Mouse (Mus musculus): ENCODE results near the gene Arhgef3. TPM values are rescaled to one million over a fixed set of nuclear protein-coding genes. Genes with fewer than 3 reads are reported as not detected.

The Arhgef3 gene
- total and polyA plus RNA-seq, 2 experiments from 2014 or later: 12.3 to 17.7 TPM

DNA sequence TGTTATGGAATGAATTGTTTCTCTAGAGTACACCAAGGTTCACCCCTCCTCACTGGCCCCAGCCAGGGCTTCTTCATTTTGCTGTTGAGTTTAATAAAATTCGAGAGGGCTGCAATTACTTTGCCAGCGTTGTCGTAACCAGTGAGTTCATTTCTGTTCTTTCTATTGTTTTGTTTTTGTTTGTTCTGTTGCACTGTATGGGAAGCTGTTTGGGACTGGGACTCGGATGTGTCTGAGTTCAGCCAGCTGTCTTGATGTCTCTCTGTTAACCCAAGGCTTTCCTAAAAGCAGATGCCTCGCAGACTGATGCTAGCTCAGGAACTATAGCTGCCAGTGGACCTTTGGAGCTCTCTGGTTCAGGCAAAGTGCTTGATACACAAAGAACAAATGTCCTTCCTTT lies 237.8 kb downstream of the Arhgef3 start:
- H3K36me3 ChIP-seq (ENCODE audit: insufficient read depth): no peaks in the 10 kb centered on the region
- TF ChIP-seq CTCF (IDR thresholded peaks at IDR 0.05; ENCODE audit: low read depth): no peak
- WGBS: 67% methylated on average over 5 of the region's 5 CpGs
- H3K4me3 ChIP-seq (ENCODE audit: low read depth, low read length): no peak overlapping the region
- H3K27ac ChIP-seq (ENCODE audit: low read depth, low read length): no peak overlapping the region
- DNase-seq: no peak
- no peak for ATAC-seq
- H3K9me3 ChIP-seq (ENCODE audit: low read length): no peaks in the 10 kb centered on the region
- H3K4me1 ChIP-seq (ENCODE audit: insufficient read depth): no peaks in the 10 kb centered on the region
- no peak overlapping the region for H3K9ac ChIP-seq
- no peaks in the 10 kb centered on the region for H3K27me3 ChIP-seq (ENCODE audit: insufficient read depth, low read length)
- no peak overlapping the region for H3K4me2 ChIP-seq (ENCODE audit: low read depth)

DNA sequence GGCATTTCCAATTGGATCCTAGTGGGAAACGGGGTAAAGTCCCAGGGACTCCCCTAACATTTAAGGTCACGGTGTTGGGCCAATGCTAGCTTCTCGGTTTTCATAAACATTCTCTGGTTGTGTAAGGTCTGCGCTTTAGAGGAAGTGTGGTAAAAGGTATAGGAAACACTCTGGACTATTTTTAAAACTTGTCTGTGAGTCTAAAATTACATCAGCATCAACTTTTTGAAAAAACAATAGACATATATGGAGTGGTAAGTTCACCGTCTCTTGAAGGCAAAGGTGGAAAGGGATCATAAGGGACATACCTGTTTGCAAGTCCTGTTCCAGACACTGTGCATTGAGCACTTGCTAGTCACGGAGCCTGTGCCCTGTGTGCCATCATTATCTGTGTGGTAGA lies 240.5 kb downstream of the Arhgef3 start:
- DNase-seq: no peak
- Histone ChIP-seq H3K4me2 (ENCODE audit: low read depth) (no peak overlapping the region), H3K4me1 (ENCODE audit: insufficient read depth) (no peaks in the 10 kb centered on the region), H3K4me3 (ENCODE audit: low read depth, low read length) (no peak overlapping the region), H3K9ac (no peak overlapping the region), H3K27ac (ENCODE audit: low read depth, low read length) (no peak overlapping the region), H3K36me3 (ENCODE audit: insufficient read depth) (no peaks in the 10 kb centered on the region), H3K9me3 (ENCODE audit: low read length) (no peaks in the 10 kb centered on the region), H3K27me3 (ENCODE audit: insufficient read depth, low read length) (no peaks in the 10 kb centered on the region)
- TF ChIP-seq CTCF (IDR thresholded peaks at IDR 0.05; ENCODE audit: low read depth): no peak
- ATAC-seq: no peak
- 91% methylated on average over 6 of the region's 6 CpGs for WGBS

DNA sequence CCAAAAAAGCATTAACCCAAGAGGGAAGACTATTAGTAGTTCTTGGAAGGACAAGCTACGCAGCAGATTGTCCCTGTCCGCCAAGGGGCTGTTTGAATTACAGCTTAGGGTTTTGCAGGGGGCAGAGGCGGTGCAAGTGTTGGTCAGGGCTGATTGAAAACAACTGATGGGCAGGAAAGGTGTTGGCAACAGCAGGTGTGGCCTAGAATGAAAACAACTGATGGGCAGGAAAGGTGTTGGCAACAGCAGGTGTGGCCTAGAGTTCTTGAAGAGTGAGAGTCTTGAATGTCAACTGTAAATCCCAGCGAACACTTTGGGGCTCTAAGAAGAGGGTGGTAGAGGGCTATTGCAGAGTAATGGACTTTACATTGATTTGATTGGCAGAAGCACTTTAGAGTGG lies 241.2 kb downstream of the Arhgef3 start:
- H3K27me3 ChIP-seq (ENCODE audit: insufficient read depth, low read length): no peaks in the 10 kb centered on the region
- 89% methylated on average over 4 of the region's 4 CpGs for WGBS
- TF ChIP-seq CTCF (IDR thresholded peaks at IDR 0.05; ENCODE audit: low read depth): no peak

DNA sequence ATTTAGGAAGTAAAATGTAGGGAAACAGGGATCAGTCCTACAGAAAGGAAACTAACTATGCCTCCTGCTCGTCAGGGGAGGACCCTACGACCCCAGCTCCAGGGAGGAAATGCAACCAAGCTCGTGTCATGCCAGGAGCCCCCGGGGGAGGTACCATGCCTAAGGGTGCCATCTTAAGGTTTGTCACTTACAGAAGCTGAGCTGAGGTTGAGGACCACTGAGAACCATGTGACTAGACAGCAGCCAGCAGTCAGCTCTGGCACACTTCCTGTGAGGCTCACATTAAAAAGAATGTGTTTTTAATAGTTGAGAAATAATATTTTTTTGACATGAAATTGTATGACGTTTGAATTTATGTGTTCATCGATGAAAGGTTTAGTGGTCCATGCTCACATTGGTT lies 242.4 kb downstream of the Arhgef3 start:
- WGBS: 81% methylated on average over 6 of the region's 6 CpGs
- TF ChIP-seq CTCF (IDR thresholded peaks at IDR 0.05; ENCODE audit: low read depth): no peak
- DNase-seq (no peak), ATAC-seq (no peak)
- no peaks in the 10 kb centered on the region for H3K36me3 ChIP-seq (ENCODE audit: insufficient read depth)
- no peak overlapping the region for H3K4me2 ChIP-seq (ENCODE audit: low read depth)
- no peaks in the 10 kb centered on the region for H3K4me1 ChIP-seq (ENCODE audit: insufficient read depth)
- no peak overlapping the region for H3K27ac ChIP-seq (ENCODE audit: low read depth, low read length)
- no peak overlapping the region for H3K9ac ChIP-seq
- H3K4me3 ChIP-seq (ENCODE audit: low read depth, low read length): no peak overlapping the region
- H3K9me3 ChIP-seq (ENCODE audit: low read length): no peaks in the 10 kb centered on the region
- H3K27me3 ChIP-seq (ENCODE audit: insufficient read depth, low read length): no peaks in the 10 kb centered on the region

More for the DNA sequence above, 241.2 kb downstream of the Arhgef3 start:
- ATAC-seq (no peak), DNase-seq (no peak)
- no peak overlapping the region for H3K4me2 ChIP-seq (ENCODE audit: low read depth)
- no peaks in the 10 kb centered on the region for H3K9me3 ChIP-seq (ENCODE audit: low read length)
- no peaks in the 10 kb centered on the region for H3K4me1 ChIP-seq (ENCODE audit: insufficient read depth)
- H3K9ac ChIP-seq: no peak overlapping the region
- H3K27ac ChIP-seq (ENCODE audit: low read depth, low read length): no peak overlapping the region
- no peak overlapping the region for H3K4me3 ChIP-seq (ENCODE audit: low read depth, low read length)
- no peaks in the 10 kb centered on the region for H3K36me3 ChIP-seq (ENCODE audit: insufficient read depth)

DNA sequence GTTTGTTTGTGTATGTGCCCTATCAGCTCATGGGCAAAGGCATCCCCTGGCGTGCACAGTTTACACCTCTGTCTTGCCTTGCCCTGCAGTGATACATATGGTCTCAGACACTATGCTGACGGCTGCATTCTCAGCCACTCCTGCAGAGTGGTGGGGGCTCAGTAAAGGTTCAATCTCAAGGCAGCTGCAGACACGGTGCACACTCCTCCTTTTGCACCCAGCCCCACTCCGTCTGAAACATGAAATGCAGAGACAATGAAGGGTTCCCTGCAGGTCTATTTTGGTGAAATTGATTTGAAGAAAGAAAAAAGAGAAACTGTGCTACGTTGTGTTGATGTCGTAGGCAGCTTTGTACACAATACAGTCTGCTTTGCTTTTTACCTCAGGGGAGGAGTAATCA lies 243.5 kb downstream of the Arhgef3 start:
- no peak for DNase-seq
- Histone ChIP-seq H3K4me3 (ENCODE audit: low read depth, low read length) (no peak overlapping the region), H3K27ac (ENCODE audit: low read depth, low read length) (no peak overlapping the region), H3K9me3 (ENCODE audit: low read length) (no peaks in the 10 kb centered on the region), H3K36me3 (ENCODE audit: insufficient read depth) (no peaks in the 10 kb centered on the region), H3K4me2 (ENCODE audit: low read depth) (no peak overlapping the region), H3K27me3 (ENCODE audit: insufficient read depth, low read length) (no peaks in the 10 kb centered on the region), H3K4me1 (ENCODE audit: insufficient read depth) (no peaks in the 10 kb centered on the region), H3K9ac (no peak overlapping the region)
- TF ChIP-seq CTCF (IDR thresholded peaks at IDR 0.05; ENCODE audit: low read depth): no peak
- peak; percentile 53; the same call in 1 of the 2 replicates for ATAC-seq
- WGBS: 44% methylated on average over 6 of the region's 6 CpGs

GRCm38 (mm10) chr14:27360849-27361248 lies 246.2 kb downstream of the Arhgef3 start:
- Histone ChIP-seq H3K27ac (ENCODE audit: low read depth, low read length) (no peak overlapping the region), H3K36me3 (ENCODE audit: insufficient read depth) (no peaks in the 10 kb centered on the region), H3K4me3 (ENCODE audit: low read depth, low read length) (no peak overlapping the region), H3K9ac (no peak overlapping the region), H3K27me3 (ENCODE audit: insufficient read depth, low read length) (no peaks in the 10 kb centered on the region), H3K9me3 (ENCODE audit: low read length) (no peaks in the 10 kb centered on the region), H3K4me2 (ENCODE audit: low read depth) (no peak overlapping the region), H3K4me1 (ENCODE audit: insufficient read depth) (no peaks in the 10 kb centered on the region)
- 68% methylated on average over 7 of the region's 7 CpGs for WGBS
- no peak for TF ChIP-seq CTCF (IDR thresholded peaks at IDR 0.05; ENCODE audit: low read depth)
- ATAC-seq (no peak), DNase-seq (no peak)

- ATAC-seq: no peak
- H3K4me2 ChIP-seq (ENCODE audit: low read depth): no peak overlapping the region
- TF ChIP-seq CTCF (IDR thresholded peaks at IDR 0.05; ENCODE audit: low read depth): no peak
- H3K27ac ChIP-seq (ENCODE audit: low read depth, low read length): no peak overlapping the region
- no peaks in the 10 kb centered on the region for H3K27me3 ChIP-seq (ENCODE audit: insufficient read depth, low read length)
- no peaks in the 10 kb centered on the region for H3K9me3 ChIP-seq (ENCODE audit: low read length)
- no peaks in the 10 kb centered on the region for H3K4me1 ChIP-seq (ENCODE audit: insufficient read depth)
- no peaks in the 10 kb centered on the region for H3K36me3 ChIP-seq (ENCODE audit: insufficient read depth)
- H3K4me3 ChIP-seq (ENCODE audit: low read depth, low read length): no peak overlapping the region
- no peak overlapping the region for H3K9ac ChIP-seq
- no peak for DNase-seq
- 67% methylated on average over 4 of the region's 4 CpGs for WGBS
These were observed 246.8 kb downstream of the Arhgef3 start for GRCm38 (mm10) chr14:27361514-27361913.

All from forebrain, postnatal 0 days (tissue).